Mouse (Mus musculus): ENCODE data around the gene Ap1m2. TPM values are rescaled to one million over a fixed set of nuclear protein-coding genes. Genes with fewer than 3 reads are reported as not detected.
A peak's percentile ranks its signal among the peaks of the same experiment; 100 is the strongest.

Ap1m2 gene
- total RNA-seq, 1 experiment, result 9.8 TPM

DNA sequence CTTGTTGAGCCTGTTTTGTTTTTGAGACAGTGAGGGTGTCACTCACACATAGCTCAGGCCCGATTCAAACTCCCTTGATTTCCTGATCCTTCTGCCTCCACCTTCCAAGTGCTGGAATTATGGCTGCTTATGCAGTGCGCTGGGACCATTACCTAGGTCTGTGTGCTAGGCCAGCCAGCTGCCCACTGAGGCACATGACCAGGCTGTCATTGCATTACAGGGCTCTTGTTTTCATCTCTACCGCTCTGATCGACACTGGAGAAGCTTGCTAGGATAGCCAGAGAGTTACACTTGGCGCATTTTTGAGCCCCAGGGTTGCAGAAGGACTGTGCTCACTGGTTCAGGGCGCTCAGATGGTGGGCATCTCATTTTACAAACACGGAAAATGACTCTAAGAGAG lies 442 bp downstream of the Ap1m2 start:
- TF ChIP-seq MAFK (IDR thresholded peaks at IDR 0.05; ENCODE audit: insufficient read depth, low read depth, low read length), result no peak
- no peak for TF ChIP-seq HCFC1 (IDR thresholded peaks at IDR 0.05; ENCODE audit: borderline replicate concordance, insufficient read depth, low read length)
- no peak for TF ChIP-seq CHD2 (IDR thresholded peaks at IDR 0.05; ENCODE audit: low read depth, low read length)
- TF ChIP-seq ZC3H11A (IDR thresholded peaks at IDR 0.05; ENCODE audit: borderline replicate concordance, low read depth, low read length), result no peak
- TF ChIP-seq ZNF384 (IDR thresholded peaks at IDR 0.05; ENCODE audit: low read depth, low read length), result no peak
- no peak for DNase-seq (ENCODE audit: low read depth, low spot score)
- Histone ChIP-seq H3K4me3 (ENCODE audit: insufficient read depth in 1 of 2, low read depth in 1 of 2, low read length in 2 of 2, poor library complexity in 1 of 2, severe bottlenecking in 1 of 2) (peak overlapping the region; percentile 65 to 68), H3K9me3 (ENCODE audit: control insufficient read depth, insufficient read depth, low read depth, low read length) (no peaks in the 10 kb centered on the region), H3K36me3 (ENCODE audit: control insufficient read depth, insufficient read depth, low read length, poor library complexity, severe bottlenecking) (no peaks in the 10 kb centered on the region; the same call in 1 of the 2 replicates), H3K4me1 (ENCODE audit: control insufficient read depth in 2 of 2, insufficient read depth in 2 of 2, low read length in 2 of 2, poor library complexity in 1 of 2) (peaks cover 3 to 19% of the 10 kb centered on the region in 2 experiments; a peak in 1 of 4 replicates), H3K9ac (ENCODE audit: insufficient read depth, low read depth, low read length, poor library complexity, severe bottlenecking) (peak overlapping the region; percentile 57), H3K27ac (ENCODE audit: insufficient read depth, low read depth, low read length, poor library complexity, severe bottlenecking) (no peak overlapping the region; the same call in 1 of the 2 replicates)
- in situ Hi-C loops (cut with MboI; ENCODE audit: low sequenced_read_pairs in 2 of 2, unreplicated experiment in 2 of 2), result no loop called here

DNA sequence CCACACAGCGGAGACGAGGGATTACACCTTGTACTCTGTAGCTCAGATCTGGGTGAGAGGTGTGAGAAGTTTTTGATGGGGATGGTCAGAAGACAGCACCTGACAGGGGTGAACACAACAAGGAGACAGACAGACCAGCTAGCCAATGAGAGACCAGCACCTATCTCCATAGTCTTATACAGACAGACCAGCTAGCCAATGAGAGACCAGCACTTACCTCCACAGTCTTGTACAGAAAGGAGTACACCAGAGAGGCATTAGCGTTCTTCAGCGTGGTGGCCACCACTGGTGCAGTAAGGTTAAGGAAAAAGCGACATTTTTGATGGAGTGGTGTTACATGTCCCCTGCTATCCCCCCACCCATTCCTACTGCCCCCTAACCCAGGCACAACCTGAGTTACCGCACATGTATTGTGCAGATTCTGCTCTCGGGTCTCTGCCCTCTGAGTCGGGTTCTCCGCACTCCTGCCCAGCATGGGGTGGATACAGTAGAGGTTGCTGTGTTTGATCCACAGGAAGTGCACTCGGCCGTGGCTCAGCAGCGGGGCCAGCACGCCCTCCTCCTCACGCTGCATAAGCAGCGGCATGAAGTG lies 2.9 kb downstream of the Ap1m2 start:
- no peak overlapping the region for H3K27ac ChIP-seq (ENCODE audit: insufficient read depth, low read depth, low read length, poor library complexity, severe bottlenecking)
- in situ Hi-C loops (cut with MboI; ENCODE audit: low sequenced_read_pairs in 2 of 2, unreplicated experiment in 2 of 2), result no loop called here
- H3K9me3 ChIP-seq (ENCODE audit: control insufficient read depth, insufficient read depth, low read depth, low read length), result no peaks in the 10 kb centered on the region
- peaks cover 0 to 12% of the 10 kb centered on the region in 2 experiments; a peak in 1 of 4 replicates for H3K4me1 ChIP-seq (ENCODE audit: control insufficient read depth in 2 of 2, insufficient read depth in 2 of 2, low read length in 2 of 2, poor library complexity in 1 of 2)
- H3K36me3 ChIP-seq (ENCODE audit: control insufficient read depth, insufficient read depth, low read length, poor library complexity, severe bottlenecking), result peaks cover 5% of the 10 kb centered on the region; the same call in 1 of the 2 replicates
- peak overlapping the region; percentile 45 to 56 for H3K4me3 ChIP-seq (ENCODE audit: insufficient read depth in 1 of 2, low read depth in 1 of 2, low read length in 2 of 2, poor library complexity in 1 of 2, severe bottlenecking in 1 of 2)
- DNase-seq (ENCODE audit: low read depth, low spot score), result peak; percentile 93
- peak overlapping the region; percentile 27; the same call in 1 of the 2 replicates for H3K9ac ChIP-seq (ENCODE audit: insufficient read depth, low read depth, low read length, poor library complexity, severe bottlenecking)
- TF ChIP-seq ZC3H11A (IDR thresholded peaks at IDR 0.05; ENCODE audit: borderline replicate concordance, low read depth, low read length) (no peak), CHD2 (IDR thresholded peaks at IDR 0.05; ENCODE audit: low read depth, low read length) (peak; percentile 94), HCFC1 (IDR thresholded peaks at IDR 0.05; ENCODE audit: borderline replicate concordance, insufficient read depth, low read length) (no peak), MAFK (IDR thresholded peaks at IDR 0.05; ENCODE audit: insufficient read depth, low read depth, low read length) (no peak), ZNF384 (IDR thresholded peaks at IDR 0.05; ENCODE audit: low read depth, low read length) (no peak)

DNA sequence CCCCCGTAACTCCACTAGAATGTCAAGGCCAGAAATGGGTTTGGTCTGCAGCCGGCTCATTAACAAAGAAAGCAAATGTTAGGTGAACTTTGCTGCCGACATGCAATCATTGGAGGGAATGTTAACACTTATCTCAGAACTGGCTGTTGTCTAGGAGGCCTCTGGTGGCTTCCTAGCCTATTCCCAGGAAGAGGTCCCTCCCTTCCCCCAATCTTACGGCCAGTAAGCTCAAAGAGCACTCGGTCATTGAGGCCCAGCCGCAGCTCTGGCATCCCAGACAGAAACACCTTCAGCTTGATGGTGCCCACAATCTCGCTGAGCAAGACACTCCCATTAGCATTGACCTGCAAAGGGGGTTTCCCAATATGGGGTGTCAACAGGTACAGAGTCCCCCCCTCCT lies 7.1 kb downstream of the Ap1m2 start:
- H3K27ac ChIP-seq (ENCODE audit: insufficient read depth, low read depth, low read length, poor library complexity, severe bottlenecking), result no peak overlapping the region; the same call in 1 of the 2 replicates
- H3K4me1 ChIP-seq (ENCODE audit: control insufficient read depth in 2 of 2, insufficient read depth in 2 of 2, low read length in 2 of 2, poor library complexity in 1 of 2), result peaks cover 0 to 3% of the 10 kb centered on the region in 2 experiments; a peak in 1 of 4 replicates
- H3K9ac ChIP-seq (ENCODE audit: insufficient read depth, low read depth, low read length, poor library complexity, severe bottlenecking), result no peak overlapping the region
- H3K36me3 ChIP-seq (ENCODE audit: control insufficient read depth, insufficient read depth, low read length, poor library complexity, severe bottlenecking), result peaks cover 5% of the 10 kb centered on the region; the same call in 1 of the 2 replicates
- H3K4me3 ChIP-seq (ENCODE audit: insufficient read depth in 1 of 2, low read depth in 1 of 2, low read length in 2 of 2, poor library complexity in 1 of 2, severe bottlenecking in 1 of 2), result no peak overlapping the region
- in situ Hi-C loops (cut with MboI; ENCODE audit: low sequenced_read_pairs in 2 of 2, unreplicated experiment in 2 of 2), result no loop called here
- DNase-seq (ENCODE audit: low read depth, low spot score), result no peak
- no peaks in the 10 kb centered on the region for H3K9me3 ChIP-seq (ENCODE audit: control insufficient read depth, insufficient read depth, low read depth, low read length)
- no peak for TF ChIP-seq MAFK (IDR thresholded peaks at IDR 0.05; ENCODE audit: insufficient read depth, low read depth, low read length)

DNA sequence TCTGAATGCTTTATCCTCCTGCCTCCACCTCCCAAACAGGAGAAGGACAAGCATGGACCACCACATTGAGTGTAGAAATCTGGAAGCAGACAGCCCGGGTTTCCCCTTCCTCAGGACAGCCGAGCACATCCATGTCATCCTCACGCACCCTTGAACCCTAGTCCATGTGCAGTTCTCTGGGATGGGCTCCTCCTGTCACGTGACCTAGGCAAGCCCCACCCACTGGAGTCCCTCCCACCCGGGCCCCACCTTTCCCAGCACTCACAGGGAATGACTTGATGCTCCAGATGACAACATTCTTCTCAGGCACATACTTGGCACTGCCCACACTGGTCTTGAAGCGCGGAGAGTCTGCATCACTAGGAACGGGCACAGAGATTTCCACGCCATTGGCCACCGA lies 13.1 kb downstream of the Ap1m2 start:
- Histone ChIP-seq H3K9ac (ENCODE audit: insufficient read depth, low read depth, low read length, poor library complexity, severe bottlenecking) (no peak overlapping the region), H3K36me3 (ENCODE audit: control insufficient read depth, insufficient read depth, low read length, poor library complexity, severe bottlenecking) (peaks cover 5% of the 10 kb centered on the region; the same call in 1 of the 2 replicates), H3K27ac (ENCODE audit: insufficient read depth, low read depth, low read length, poor library complexity, severe bottlenecking) (no peak overlapping the region), H3K4me1 (ENCODE audit: control insufficient read depth in 2 of 2, insufficient read depth in 2 of 2, low read length in 2 of 2, poor library complexity in 1 of 2) (no peaks in the 10 kb centered on the region; a peak in 1 of 4 replicates), H3K9me3 (ENCODE audit: control insufficient read depth, insufficient read depth, low read depth, low read length) (no peaks in the 10 kb centered on the region), H3K4me3 (ENCODE audit: insufficient read depth in 1 of 2, low read depth in 1 of 2, low read length in 2 of 2, poor library complexity in 1 of 2, severe bottlenecking in 1 of 2) (no peak overlapping the region)
- TF ChIP-seq MAFK (IDR thresholded peaks at IDR 0.05; ENCODE audit: insufficient read depth, low read depth, low read length) (no peak), CHD2 (IDR thresholded peaks at IDR 0.05; ENCODE audit: low read depth, low read length) (no peak), HCFC1 (IDR thresholded peaks at IDR 0.05; ENCODE audit: borderline replicate concordance, insufficient read depth, low read length) (no peak), ZC3H11A (IDR thresholded peaks at IDR 0.05; ENCODE audit: borderline replicate concordance, low read depth, low read length) (no peak), ZNF384 (IDR thresholded peaks at IDR 0.05; ENCODE audit: low read depth, low read length) (no peak)
- in situ Hi-C loops (cut with MboI; ENCODE audit: low sequenced_read_pairs in 2 of 2, unreplicated experiment in 2 of 2), result no loop called here
- no peak for DNase-seq (ENCODE audit: low read depth, low spot score)
